Mouse (Mus musculus): ENCODE measurements around the gene Cntnap1. TPM values are rescaled to one million over a fixed set of nuclear protein-coding genes. Genes with fewer than 3 reads are reported as not detected.

The Cntnap1 gene
- polyA plus RNA-seq, 1 experiment, result 1.4 TPM

- no peak for TF ChIP-seq POLR2A (IDR thresholded peaks at IDR 0.05; ENCODE audit: low read depth, low read length)
- no peak for TF ChIP-seq CTCF (IDR thresholded peaks at IDR 0.05; ENCODE audit: extremely low read depth, insufficient read depth, insufficient read length, insufficient replicate concordance)
- H3K4me3 ChIP-seq (ENCODE audit: extremely low read depth, insufficient read depth, insufficient read length), result peak overlapping the region; percentile 32
- H3K27ac ChIP-seq (ENCODE audit: insufficient read depth, low read length), result no peak overlapping the region
- 0 out of 2 replicates have a peak, but pooled peaks cover 3% of the 10 kb centered on the region for H3K27me3 ChIP-seq (ENCODE audit: control insufficient read depth, insufficient read depth, low read length)
- WGBS, result 62% methylated on average over 27 of the region's 27 CpGs
- no peaks in the 10 kb centered on the region for H3K4me1 ChIP-seq (ENCODE audit: control insufficient read depth, insufficient read depth, insufficient read length)
- DNase-seq (ENCODE audit: low read depth in 1 of 2, low spot score in 2 of 2), result no peak
- no peaks in the 10 kb centered on the region for H3K36me3 ChIP-seq (ENCODE audit: control insufficient read depth, insufficient read depth, low read length)
These were observed 30.0 kb upstream of the Cntnap1 start for GRCm38 (mm10) chr11:101140164-101140819.

GRCm38 (mm10) chr11:101141088-101141487 lies 29.2 kb upstream of the Cntnap1 start:
- H3K36me3 ChIP-seq (ENCODE audit: control insufficient read depth, insufficient read depth, low read length), result no peaks in the 10 kb centered on the region
- WGBS, result 90% methylated on average over 8 of the region's 8 CpGs

GRCm38 (mm10) chr11:101142215-101142967 lies 27.9 kb upstream of the Cntnap1 start:
- TF ChIP-seq CTCF (IDR thresholded peaks at IDR 0.05; ENCODE audit: extremely low read depth, insufficient read depth, insufficient read length, insufficient replicate concordance) (no peak), POLR2A (IDR thresholded peaks at IDR 0.05; ENCODE audit: low read depth, low read length) (no peak)
- no peak overlapping the region for H3K27ac ChIP-seq (ENCODE audit: insufficient read depth, low read length)
- 94% methylated on average over 10 of the region's 10 CpGs for WGBS

More at GRCm38 (mm10) chr11:101141088-101141487, 29.2 kb upstream of the Cntnap1 start:
- Histone ChIP-seq H3K27ac (ENCODE audit: insufficient read depth, low read length) (no peak overlapping the region), H3K4me1 (ENCODE audit: control insufficient read depth, insufficient read depth, insufficient read length) (no peaks in the 10 kb centered on the region), H3K27me3 (ENCODE audit: control insufficient read depth, insufficient read depth, low read length) (0 out of 2 replicates have a peak, but pooled peaks cover 3% of the 10 kb centered on the region), H3K4me3 (ENCODE audit: extremely low read depth, insufficient read depth, insufficient read length) (no peak overlapping the region)
- TF ChIP-seq CTCF (IDR thresholded peaks at IDR 0.05; ENCODE audit: extremely low read depth, insufficient read depth, insufficient read length, insufficient replicate concordance) (no peak), POLR2A (IDR thresholded peaks at IDR 0.05; ENCODE audit: low read depth, low read length) (no peak)
- DNase-seq (ENCODE audit: low read depth in 1 of 2, low spot score in 2 of 2), result no peak

GRCm38 (mm10) chr11:101143338-101144225 lies 26.7 kb upstream of the Cntnap1 start:
- no peak for TF ChIP-seq POLR2A (IDR thresholded peaks at IDR 0.05; ENCODE audit: low read depth, low read length)
- no peak for TF ChIP-seq CTCF (IDR thresholded peaks at IDR 0.05; ENCODE audit: extremely low read depth, insufficient read depth, insufficient read length, insufficient replicate concordance)
- Histone ChIP-seq H3K36me3 (ENCODE audit: control insufficient read depth, insufficient read depth, low read length) (no peaks in the 10 kb centered on the region), H3K4me1 (ENCODE audit: control insufficient read depth, insufficient read depth, insufficient read length) (no peaks in the 10 kb centered on the region), H3K27ac (ENCODE audit: insufficient read depth, low read length) (peak overlapping the region; percentile 81), H3K27me3 (ENCODE audit: control insufficient read depth, insufficient read depth, low read length) (0 out of 2 replicates have a peak, but pooled peaks cover 3% of the 10 kb centered on the region), H3K4me3 (ENCODE audit: extremely low read depth, insufficient read depth, insufficient read length) (peak overlapping the region; percentile 61)
- 14% methylated on average over 18 of the region's 19 CpGs for WGBS
- DNase-seq (ENCODE audit: low read depth in 1 of 2, low spot score in 2 of 2), result peak; percentile 45 to 51

More at GRCm38 (mm10) chr11:101142215-101142967, 27.9 kb upstream of the Cntnap1 start:
- H3K4me3 ChIP-seq (ENCODE audit: extremely low read depth, insufficient read depth, insufficient read length), result no peak overlapping the region
- no peaks in the 10 kb centered on the region for H3K36me3 ChIP-seq (ENCODE audit: control insufficient read depth, insufficient read depth, low read length)
- 0 out of 2 replicates have a peak, but pooled peaks cover 3% of the 10 kb centered on the region for H3K27me3 ChIP-seq (ENCODE audit: control insufficient read depth, insufficient read depth, low read length)
- no peak for DNase-seq (ENCODE audit: low read depth in 1 of 2, low spot score in 2 of 2)
- no peaks in the 10 kb centered on the region for H3K4me1 ChIP-seq (ENCODE audit: control insufficient read depth, insufficient read depth, insufficient read length)

- no peak for DNase-seq (ENCODE audit: low read depth in 1 of 2, low spot score in 2 of 2)
- no peak for TF ChIP-seq POLR2A (IDR thresholded peaks at IDR 0.05; ENCODE audit: low read depth, low read length)
- TF ChIP-seq CTCF (IDR thresholded peaks at IDR 0.05; ENCODE audit: extremely low read depth, insufficient read depth, insufficient read length, insufficient replicate concordance), result no peak
- WGBS, result 83% methylated on average over 10 of the region's 10 CpGs
- Histone ChIP-seq H3K4me1 (ENCODE audit: control insufficient read depth, insufficient read depth, insufficient read length) (no peaks in the 10 kb centered on the region), H3K4me3 (ENCODE audit: extremely low read depth, insufficient read depth, insufficient read length) (no peak overlapping the region), H3K36me3 (ENCODE audit: control insufficient read depth, insufficient read depth, low read length) (no peaks in the 10 kb centered on the region), H3K27ac (ENCODE audit: insufficient read depth, low read length) (no peak overlapping the region), H3K27me3 (ENCODE audit: control insufficient read depth, insufficient read depth, low read length) (no peaks in the 10 kb centered on the region)
These were observed 23.9 kb upstream of the Cntnap1 start for GRCm38 (mm10) chr11:101146377-101146776.

- DNase-seq (ENCODE audit: low read depth in 1 of 2, low spot score in 2 of 2), result no peak
- Histone ChIP-seq H3K27ac (ENCODE audit: insufficient read depth, low read length) (no peak overlapping the region), H3K27me3 (ENCODE audit: control insufficient read depth, insufficient read depth, low read length) (no peaks in the 10 kb centered on the region), H3K4me3 (ENCODE audit: extremely low read depth, insufficient read depth, insufficient read length) (no peak overlapping the region), H3K4me1 (ENCODE audit: control insufficient read depth, insufficient read depth, insufficient read length) (no peaks in the 10 kb centered on the region), H3K36me3 (ENCODE audit: control insufficient read depth, insufficient read depth, low read length) (no peaks in the 10 kb centered on the region)
- TF ChIP-seq CTCF (IDR thresholded peaks at IDR 0.05; ENCODE audit: extremely low read depth, insufficient read depth, insufficient read length, insufficient replicate concordance) (no peak), POLR2A (IDR thresholded peaks at IDR 0.05; ENCODE audit: low read depth, low read length) (no peak)
- 77% methylated on average over 10 of the region's 10 CpGs for WGBS
These were observed 21.6 kb upstream of the Cntnap1 start for GRCm38 (mm10) chr11:101148751-101149150.
